Mouse (Mus musculus): Measurements from ENCODE around the gene Pnpla2. TPM values are rescaled to one million over a fixed set of nuclear protein-coding genes. Genes with fewer than 3 reads are reported as not detected.

Gene Pnpla2
- polyA plus RNA-seq, 1 experiment from 2014 or later, result 26.3 TPM

DNA sequence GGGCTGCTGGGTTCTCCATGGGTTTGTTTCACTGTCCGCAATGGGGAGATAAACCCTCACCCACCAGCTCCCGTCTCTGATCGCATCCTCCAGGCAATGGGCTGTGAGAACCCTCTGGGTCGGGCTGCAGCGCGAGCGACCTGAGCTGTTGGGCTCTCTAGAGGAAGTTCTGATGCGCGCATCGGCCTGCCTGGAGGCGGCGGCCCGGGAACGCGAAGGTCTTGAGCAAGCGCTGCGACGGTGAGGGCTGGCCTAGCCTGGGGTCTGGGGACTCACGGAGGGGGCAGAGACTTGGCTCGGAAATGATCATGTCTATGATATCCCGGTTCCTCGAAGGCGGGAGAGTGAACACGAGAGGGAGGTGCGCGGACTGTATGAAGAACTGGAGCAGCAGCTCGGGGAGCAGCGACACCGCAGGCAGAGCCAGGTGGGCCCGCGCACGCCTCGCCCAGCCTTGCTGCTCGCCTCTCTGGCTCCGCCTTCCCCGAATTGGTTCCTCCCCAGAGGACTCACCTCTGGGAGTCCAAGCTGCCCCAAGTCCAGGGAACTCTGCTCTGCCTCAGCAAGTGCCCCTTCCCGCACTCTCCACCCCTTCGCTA, 9.7 kb downstream of the Pnpla2 start:
- ATAC-seq (ENCODE audit: insufficient read depth) (no peak), DNase-seq (no peak)
- TF ChIP-seq CTCF (IDR thresholded peaks at IDR 0.05; ENCODE audit: low read depth), result 0 out of 2 replicates have a peak, but pooled peaks have one; percentile 4
- H3K27ac ChIP-seq (ENCODE audit: low read depth), result 0 out of 2 replicates have a peak overlapping the region, but pooled peaks have one; percentile 36
- peak overlapping the region; percentile 49 for H3K4me2 ChIP-seq
- H3K36me3 ChIP-seq (ENCODE audit: insufficient read depth), result peaks cover 8% of the 10 kb centered on the region
- 7% methylated on average over 38 of the region's 38 CpGs for WGBS
- H3K9ac ChIP-seq, result peak overlapping the region; percentile 20; the same call in 1 of the 2 replicates
- peaks cover 27% of the 10 kb centered on the region for H3K4me1 ChIP-seq (ENCODE audit: insufficient read depth)
- no peaks in the 10 kb centered on the region for H3K9me3 ChIP-seq (ENCODE audit: low read depth, low read length)
- peak overlapping the region; percentile 24 for H3K4me3 ChIP-seq (ENCODE audit: low read depth, low read length)
- peaks cover 62% of the 10 kb centered on the region for H3K27me3 ChIP-seq (ENCODE audit: insufficient read depth, low read length)

DNA sequence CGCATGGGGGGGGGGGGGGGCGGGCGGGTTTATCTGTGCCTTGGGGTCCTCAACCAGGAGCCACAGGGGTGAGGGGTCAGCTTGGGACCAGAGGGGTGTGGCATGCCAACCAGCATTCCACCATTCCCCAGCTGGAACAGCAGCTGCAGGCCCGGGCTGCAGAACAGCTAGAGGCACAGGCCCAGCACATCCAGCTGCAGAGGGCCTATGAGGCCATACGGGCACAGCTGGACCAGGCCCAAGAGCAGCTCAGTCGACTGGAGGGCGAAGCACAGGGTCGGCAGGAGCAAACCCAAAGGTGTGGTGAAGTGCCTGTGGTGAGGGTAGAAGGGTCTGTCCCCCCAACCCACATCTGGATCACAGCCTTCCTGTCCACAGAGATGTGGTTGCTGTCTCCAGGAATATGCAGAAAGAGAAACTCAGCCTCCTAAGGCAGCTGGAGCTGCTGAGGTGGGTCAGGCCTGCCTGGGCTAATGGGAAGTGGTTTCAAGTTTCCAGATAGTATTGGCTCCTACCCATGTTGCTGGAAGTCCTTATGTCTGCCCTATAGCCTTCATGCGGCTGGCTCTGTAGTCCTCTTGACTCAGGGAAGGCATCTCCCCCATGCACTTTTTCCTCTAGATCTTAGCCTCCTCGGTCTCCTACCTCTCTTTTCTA, 10.5 kb downstream of the Pnpla2 start:
- WGBS, result 41% methylated on average over 8 of the region's 10 CpGs
- Histone ChIP-seq H3K4me3 (ENCODE audit: low read depth, low read length) (no peak overlapping the region), H3K9me3 (ENCODE audit: low read depth, low read length) (no peaks in the 10 kb centered on the region), H3K27me3 (ENCODE audit: insufficient read depth, low read length) (peaks cover 59% of the 10 kb centered on the region), H3K4me2 (peak overlapping the region; percentile 49; the same call in 1 of the 2 replicates), H3K36me3 (ENCODE audit: insufficient read depth) (peaks cover 16% of the 10 kb centered on the region), H3K27ac (ENCODE audit: low read depth) (no peak overlapping the region), H3K9ac (no peak overlapping the region), H3K4me1 (ENCODE audit: insufficient read depth) (peaks cover 27% of the 10 kb centered on the region)
- DNase-seq, result no peak
- no peak for TF ChIP-seq CTCF (IDR thresholded peaks at IDR 0.05; ENCODE audit: low read depth)
- no peak for ATAC-seq (ENCODE audit: insufficient read depth)

DNA sequence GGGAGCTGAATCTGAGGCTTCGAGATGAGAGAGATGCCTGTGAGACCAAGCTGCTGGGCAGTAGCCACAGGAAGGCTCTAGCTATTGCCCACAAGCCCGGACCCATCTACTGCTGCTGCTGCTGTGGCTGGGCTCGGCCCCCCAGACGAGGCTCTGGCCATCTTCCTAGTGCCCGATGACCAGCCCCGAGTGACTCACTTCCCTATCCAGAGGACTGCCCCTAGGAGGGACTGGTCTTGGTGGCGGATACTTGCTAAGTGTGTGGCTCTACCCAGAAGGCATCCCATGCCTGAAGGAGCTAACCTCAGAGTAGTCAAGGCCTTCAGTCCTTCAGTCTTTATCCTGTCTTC, 11.0 kb downstream of the Pnpla2 start:
- Histone ChIP-seq H3K27me3 (ENCODE audit: insufficient read depth, low read length) (peaks cover 54% of the 10 kb centered on the region), H3K27ac (ENCODE audit: low read depth) (no peak overlapping the region), H3K36me3 (ENCODE audit: insufficient read depth) (peaks cover 21% of the 10 kb centered on the region), H3K4me1 (ENCODE audit: insufficient read depth) (peaks cover 27% of the 10 kb centered on the region), H3K4me2 (no peak overlapping the region), H3K4me3 (ENCODE audit: low read depth, low read length) (no peak overlapping the region), H3K9ac (no peak overlapping the region), H3K9me3 (ENCODE audit: low read depth, low read length) (no peaks in the 10 kb centered on the region)
- ATAC-seq (ENCODE audit: insufficient read depth), result no peak
- WGBS, result 77% methylated on average over 7 of the region's 7 CpGs
- DNase-seq, result no peak
- no peak for TF ChIP-seq CTCF (IDR thresholded peaks at IDR 0.05; ENCODE audit: low read depth)

DNA sequence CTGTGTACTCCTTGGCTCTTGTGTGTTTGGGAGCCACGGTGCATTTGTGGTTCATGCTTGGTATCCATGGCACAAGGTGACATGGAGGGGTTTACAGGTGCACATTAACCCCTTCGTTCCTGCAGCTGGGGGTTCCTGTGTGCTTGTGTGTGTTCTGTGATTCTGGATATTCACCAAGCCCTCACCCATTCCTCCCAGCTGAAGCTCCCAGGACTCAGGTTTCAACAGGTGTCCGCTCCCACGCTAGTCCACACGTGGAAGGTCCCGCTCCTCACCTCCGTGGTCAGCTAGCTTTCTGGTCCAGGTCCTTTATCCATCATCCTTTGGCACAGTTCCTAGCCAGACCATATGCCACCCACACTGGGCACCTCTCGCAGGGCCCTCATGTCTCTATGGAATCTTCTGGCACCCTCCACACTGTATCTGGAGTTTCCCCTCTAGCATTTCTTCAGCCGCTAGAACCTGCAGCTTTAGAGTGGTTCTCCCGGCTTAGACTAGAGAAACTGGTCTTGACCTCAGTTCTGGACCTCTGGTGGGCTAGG, 11.7 kb downstream of the Pnpla2 start:
- peak overlapping the region; percentile 76 for H3K4me3 ChIP-seq (ENCODE audit: low read depth, low read length)
- TF ChIP-seq CTCF (IDR thresholded peaks at IDR 0.05; ENCODE audit: low read depth), result no peak
- H3K4me1 ChIP-seq (ENCODE audit: insufficient read depth), result peaks cover 27% of the 10 kb centered on the region
- H3K36me3 ChIP-seq (ENCODE audit: insufficient read depth), result peaks cover 28% of the 10 kb centered on the region
- peaks cover 47% of the 10 kb centered on the region for H3K27me3 ChIP-seq (ENCODE audit: insufficient read depth, low read length)
- peak overlapping the region; percentile 95 for H3K4me2 ChIP-seq
- no peaks in the 10 kb centered on the region for H3K9me3 ChIP-seq (ENCODE audit: low read depth, low read length)
- peak overlapping the region; percentile 84 for H3K9ac ChIP-seq
- peak overlapping the region; percentile 93 for H3K27ac ChIP-seq (ENCODE audit: low read depth)
- ATAC-seq (ENCODE audit: insufficient read depth), result peak; percentile 4; the same call in 1 of the 2 replicates
- DNase-seq, result no peak
- 52% methylated on average over 10 of the region's 10 CpGs for WGBS

DNA sequence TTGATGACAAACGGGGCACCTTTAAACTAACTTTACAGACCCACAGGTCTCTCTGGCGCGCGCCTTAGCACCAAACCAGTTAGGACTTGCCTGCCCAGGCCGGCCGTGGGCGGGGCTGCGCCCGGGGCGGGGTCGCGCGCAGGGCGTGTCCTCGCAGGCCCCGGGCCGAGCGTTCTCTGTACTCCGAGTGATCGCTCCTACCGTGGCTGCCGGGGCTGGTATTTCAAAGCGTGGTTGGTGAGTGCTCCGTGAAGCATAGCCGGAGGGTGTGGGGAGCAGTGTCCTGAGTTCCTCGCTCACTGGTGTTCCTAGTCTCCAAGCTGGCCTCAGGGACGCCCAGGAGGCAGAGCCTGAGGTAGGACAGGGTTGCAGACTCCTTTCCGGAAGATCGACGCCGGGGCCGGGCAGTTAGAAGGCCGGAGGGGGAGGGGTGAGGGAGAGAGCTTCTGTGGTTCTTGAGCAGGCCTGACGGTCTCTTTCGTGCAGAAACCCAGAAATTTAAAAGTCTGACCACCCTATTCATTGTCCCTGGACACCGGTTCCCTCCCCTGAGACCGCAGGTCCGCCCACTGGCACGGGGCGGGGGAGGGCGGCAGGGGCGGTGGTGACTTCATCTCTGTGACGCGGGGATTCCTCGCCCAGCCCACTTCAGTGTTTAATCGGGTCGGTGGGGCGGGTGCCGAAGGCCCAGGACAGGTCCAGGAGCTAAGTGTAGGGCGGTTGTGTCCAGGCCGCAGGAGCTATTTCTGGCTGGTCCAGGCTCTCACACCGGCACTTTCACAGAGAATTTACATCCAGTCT, 12.4 kb downstream of the Pnpla2 start, which contains the start of gene Cd151:
Cd151 (plus strand) TSS at position 163 of the 801 bp plus-strand sequence.
- Histone ChIP-seq H3K27ac (ENCODE audit: low read depth) (peak within 1 kb of the TSS; percentile 93), H3K36me3 (ENCODE audit: insufficient read depth) (peaks cover 34% of the 10 kb centered on the region), H3K27me3 (ENCODE audit: insufficient read depth, low read length) (peaks cover 40% of the 10 kb centered on the region), H3K9me3 (ENCODE audit: low read depth, low read length) (no peaks in the 10 kb centered on the region), H3K4me2 (peak within 1 kb of the TSS; percentile 95), H3K9ac (peak within 1 kb of the TSS; percentile 84), H3K4me1 (ENCODE audit: insufficient read depth) (peaks cover 27% of the 10 kb centered on the region), H3K4me3 (ENCODE audit: low read depth, low read length) (peak within 1 kb of the TSS; percentile 76)
- DNase-seq (peak; percentile 94), ATAC-seq (ENCODE audit: insufficient read depth) (peak; percentile 82)
- under 1% methylated on average over 52 of the region's 52 CpGs for WGBS
- no peak for TF ChIP-seq CTCF (IDR thresholded peaks at IDR 0.05; ENCODE audit: low read depth)

DNA sequence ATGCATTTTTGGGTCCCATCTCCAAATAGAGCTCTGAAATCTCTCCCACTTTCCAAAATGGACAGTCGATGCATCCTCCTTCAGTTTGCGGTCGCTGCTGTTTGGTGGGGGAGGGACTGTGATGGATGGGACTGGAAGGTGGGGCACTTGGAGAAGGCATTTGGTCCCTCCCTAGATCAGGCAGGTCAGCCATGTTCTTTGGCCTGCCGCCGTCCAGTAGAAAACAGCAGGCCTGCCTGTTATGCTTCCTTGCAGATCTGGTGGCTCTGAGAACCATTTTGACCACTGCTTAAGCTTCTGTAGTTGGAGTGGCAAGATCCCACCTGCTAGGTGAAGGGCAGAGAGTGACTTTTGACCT, 13.1 kb downstream of the Pnpla2 start:
- Histone ChIP-seq H3K36me3 (ENCODE audit: insufficient read depth) (peaks cover 39% of the 10 kb centered on the region), H3K4me1 (ENCODE audit: insufficient read depth) (peaks cover 27% of the 10 kb centered on the region), H3K4me3 (ENCODE audit: low read depth, low read length) (peak overlapping the region; percentile 76), H3K9ac (peak overlapping the region; percentile 84), H3K9me3 (ENCODE audit: low read depth, low read length) (no peaks in the 10 kb centered on the region), H3K27me3 (ENCODE audit: insufficient read depth, low read length) (peaks cover 33% of the 10 kb centered on the region), H3K4me2 (peak overlapping the region; percentile 95), H3K27ac (ENCODE audit: low read depth) (peak overlapping the region; percentile 93)
- ATAC-seq (ENCODE audit: insufficient read depth), result peak; percentile 5; the same call in 1 of the 2 replicates
- no peak for TF ChIP-seq CTCF (IDR thresholded peaks at IDR 0.05; ENCODE audit: low read depth)
- no peak for DNase-seq
- WGBS, result 5% methylated on average over 5 of the region's 5 CpGs

All from lung, embryonic 14.5 days (tissue).